Mouse (Mus musculus) T-cell, adult 2 months (primary cell): ENCODE data around the gene Zeb2.
A peak's percentile ranks its signal among the peaks of the same experiment; 100 is the strongest.
"Not testable (repeated sequence)": the region's sequence is repeated elsewhere in the genome, so short reads cannot be mapped to it uniquely, and the experiment has no call there.

ENCODE experiments used
- DNase-seq: peaks from one replicate; pipeline ENCODE4 v3.0.0; 2022; ENCODE audit warnings: low spot score

Zeb2 gene

DNA sequence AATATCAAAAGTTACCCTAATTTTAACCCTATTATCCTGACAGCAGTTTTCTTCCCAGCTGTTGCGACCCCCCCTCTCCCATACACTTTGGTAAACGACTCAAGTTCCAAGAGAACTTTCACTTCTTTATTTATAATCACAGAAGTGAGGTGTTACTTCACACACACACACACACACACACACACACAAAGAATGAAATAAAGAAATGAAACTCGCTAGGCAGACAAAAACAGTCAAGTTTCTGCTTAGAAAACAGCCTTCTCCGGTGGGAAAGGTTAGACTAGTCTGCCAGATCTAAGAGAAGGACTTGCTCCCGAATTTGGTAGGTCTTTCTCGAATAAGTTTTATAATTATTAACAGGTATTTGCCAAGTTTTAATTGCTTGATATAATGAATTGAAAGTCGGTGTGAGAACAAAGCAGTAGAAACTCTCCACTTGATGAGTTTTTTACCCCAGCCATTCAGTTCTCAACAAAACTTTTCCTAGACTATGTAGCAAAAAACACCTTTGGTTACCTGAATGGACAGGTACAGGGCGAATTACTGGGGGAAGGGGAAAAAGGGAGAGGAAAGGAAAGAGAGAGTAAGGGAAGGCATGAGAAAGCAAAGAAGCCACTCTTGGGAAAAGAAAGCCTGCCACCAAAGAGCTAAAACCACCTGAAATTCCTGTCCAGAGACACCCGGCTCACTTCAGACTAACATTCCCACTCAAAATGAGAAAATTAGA is 5.0 kb downstream of the Zeb2 start:
- no peak for DNase-seq

DNA sequence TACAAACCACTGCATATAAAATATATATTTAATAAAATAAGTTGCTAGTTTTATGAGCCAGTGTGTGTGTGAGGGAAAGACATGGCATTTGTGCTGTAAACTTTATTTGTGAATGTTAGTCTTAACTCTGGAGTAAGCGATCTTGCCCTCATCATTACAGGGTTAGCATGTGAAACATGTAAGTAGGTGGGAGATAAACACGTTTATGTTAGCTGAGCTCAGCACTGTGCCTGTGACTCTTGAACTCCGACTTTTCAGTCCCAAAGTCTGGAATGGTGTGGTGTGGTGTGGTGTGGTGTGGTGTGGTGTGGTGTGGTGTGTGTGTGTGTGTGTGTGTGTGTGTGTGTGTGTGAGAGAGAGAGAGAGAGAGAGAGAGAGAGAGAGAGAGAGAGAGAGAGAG is 5.6 kb downstream of the Zeb2 start:
- not testable (repeated sequence) for DNase-seq

GRCm38 (mm10) chr2:45110757-45111411 is 6.3 kb downstream of the Zeb2 start:
- DNase-seq, result peak; percentile 1

DNA sequence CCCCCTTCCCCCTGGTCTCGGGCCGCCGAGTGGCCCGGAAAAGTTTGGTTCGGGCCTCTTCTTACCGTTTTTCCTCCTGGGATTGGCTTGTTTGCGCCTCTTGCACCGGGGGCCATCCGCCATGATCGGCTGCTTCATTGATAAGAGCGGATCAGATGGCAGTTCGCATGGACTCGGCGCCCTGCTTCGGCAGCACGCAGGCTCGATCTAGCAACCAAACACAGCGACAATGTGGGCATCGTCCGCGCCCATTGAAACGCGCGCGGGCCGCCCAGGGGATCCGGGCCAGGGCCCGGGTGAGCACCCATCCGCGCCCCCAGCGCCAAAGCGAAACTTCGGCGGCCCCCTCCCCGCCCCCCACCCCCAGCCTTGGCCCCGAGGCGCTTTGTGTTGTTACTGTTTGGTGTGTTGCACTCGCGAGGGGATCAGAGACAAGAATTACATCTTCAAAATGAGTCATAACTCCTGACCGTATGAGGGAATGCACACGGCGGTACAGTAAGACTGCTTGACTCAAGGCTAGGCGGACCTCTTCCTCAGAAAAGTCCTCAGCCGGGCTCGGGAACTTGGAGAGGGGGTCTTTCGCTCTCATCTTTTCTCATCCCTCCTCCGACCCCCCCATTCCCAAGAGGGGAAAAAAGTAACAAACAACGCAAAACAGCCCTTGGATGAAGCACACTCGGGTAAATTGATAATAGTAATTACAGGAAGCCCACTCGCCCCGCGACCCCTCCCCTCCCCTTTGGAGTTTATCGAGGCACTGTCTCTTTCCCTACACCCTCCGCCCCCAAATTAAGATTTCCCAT is 7.0 kb downstream of the Zeb2 start:
- DNase-seq, result peak; percentile 25

- peak; percentile 1 for DNase-seq
These were observed 7.8 kb downstream of the Zeb2 start for GRCm38 (mm10) chr2:45109161-45109950.

DNA sequence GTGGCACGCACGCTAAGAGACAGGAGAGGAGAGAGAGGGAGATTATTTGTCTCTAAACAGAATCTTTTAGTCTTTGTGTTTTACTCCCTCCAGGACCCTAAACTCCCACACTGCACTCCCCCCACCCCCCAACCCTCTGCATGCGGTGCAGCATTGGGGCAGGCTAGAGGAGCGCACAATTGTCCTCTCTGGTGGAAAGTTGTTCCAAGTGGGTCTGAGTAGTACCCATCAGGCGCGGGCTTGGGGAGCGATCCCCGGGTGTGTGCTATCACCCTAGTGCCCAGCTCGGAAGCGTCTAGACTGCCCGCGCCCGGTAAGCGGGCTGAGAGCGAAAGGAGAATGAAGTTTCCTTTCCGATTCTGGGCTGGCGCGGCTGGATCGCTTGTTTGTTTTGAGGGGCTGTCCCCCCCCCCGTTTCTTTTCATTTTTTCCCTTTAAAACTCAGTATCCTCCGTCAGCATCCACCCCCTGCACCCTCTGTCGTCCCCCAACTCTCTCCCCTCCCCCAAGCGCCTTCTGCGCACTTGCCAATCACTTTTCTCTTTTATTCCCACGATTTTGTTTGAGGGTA is 8.6 kb downstream of the Zeb2 start:
- peak; percentile 4 for DNase-seq

- DNase-seq, result no peak
These were observed 9.6 kb downstream of the Zeb2 start for GRCm38 (mm10) chr2:45107555-45107954.

DNA sequence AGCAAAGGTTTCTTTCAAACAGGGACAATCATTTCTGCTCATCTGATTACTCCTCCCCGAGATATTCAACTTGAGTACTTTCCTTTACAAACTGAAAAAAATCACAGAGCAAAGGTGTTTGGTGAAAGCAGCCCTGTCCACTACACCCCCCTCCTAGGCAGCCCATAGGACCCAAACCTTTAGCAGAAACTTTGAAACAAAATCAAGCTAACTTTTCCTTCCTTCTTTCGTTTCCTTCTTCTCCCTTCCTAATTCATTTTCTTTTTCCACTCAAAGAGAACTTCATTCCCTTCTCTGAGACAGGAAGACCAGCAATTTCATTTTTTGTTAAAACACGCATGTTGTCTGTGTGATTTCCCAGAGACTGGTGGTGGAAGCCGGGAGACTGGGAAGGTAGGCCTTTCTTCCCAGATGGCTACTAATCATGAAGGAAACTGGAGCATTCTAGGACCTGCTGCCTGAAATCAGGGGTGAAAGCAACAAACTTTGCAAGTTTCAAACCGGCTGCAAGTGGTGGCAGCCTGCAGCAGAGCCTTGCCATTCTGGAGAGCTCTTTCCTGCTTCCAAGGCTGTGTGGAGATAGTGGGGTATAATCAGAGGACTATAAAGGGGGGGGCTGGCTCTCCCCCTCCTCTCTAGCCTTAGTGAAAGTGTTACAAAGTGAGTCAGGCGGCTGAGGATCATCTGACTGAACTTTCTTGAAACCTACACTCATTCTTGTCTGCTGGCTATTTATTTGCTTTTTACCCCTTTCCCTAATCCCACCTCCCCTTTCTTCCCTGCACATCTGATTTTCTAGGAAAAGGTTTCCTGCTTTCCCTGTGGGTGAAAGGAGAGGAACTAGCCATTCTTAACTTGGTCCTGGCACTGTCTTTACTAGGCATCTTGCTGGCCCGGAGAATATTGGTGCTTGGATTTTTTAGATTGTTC is 11.0 kb downstream of the Zeb2 start:
- DNase-seq, result no peak

DNA sequence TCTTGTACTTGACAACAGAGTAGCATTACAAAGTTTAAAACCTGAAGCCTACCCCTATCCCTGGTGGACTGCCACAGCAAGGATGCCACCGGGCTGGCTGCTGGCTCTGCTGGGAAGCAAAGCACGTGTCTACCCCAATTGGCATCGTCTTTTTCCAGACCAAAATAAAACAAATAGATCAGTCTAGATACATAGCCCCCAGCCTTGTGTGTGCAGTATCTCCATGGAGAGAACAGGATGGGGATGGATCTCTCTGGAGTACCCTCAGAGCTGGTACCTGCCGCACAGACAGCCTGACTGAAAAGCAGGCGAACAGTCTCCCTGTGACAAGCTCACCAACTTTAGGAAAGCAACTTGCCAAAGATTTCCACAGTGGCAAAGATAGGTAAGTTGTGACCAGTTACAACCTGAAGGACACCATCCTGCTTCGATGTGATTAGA is 11.9 kb downstream of the Zeb2 start:
- no peak for DNase-seq

DNA sequence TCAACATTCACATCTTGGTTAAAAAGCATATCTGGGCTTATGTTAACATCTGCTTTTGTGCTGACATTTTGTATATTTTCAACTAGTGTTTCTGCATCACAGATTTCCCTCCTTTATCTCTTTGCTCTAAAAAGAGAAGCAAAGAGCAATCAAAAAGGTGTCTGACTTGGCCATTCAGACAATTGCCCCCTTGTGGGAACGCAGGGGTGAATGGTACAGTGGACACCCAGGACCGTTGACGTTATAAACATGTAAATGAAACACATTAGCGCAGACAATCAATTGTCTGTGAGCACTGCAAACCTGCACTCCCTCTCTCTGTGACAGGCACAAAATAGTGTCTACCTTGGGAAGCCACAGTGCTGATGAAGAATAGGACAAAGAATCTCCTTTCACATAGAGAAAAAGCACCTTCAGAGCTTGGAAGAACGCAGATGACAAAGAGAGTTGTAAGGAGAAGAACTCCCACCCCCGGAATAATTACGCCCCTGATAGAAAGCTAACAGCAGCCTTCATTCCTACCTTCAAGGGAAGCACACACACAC is 12.6 kb downstream of the Zeb2 start:
- DNase-seq, result no peak

DNA sequence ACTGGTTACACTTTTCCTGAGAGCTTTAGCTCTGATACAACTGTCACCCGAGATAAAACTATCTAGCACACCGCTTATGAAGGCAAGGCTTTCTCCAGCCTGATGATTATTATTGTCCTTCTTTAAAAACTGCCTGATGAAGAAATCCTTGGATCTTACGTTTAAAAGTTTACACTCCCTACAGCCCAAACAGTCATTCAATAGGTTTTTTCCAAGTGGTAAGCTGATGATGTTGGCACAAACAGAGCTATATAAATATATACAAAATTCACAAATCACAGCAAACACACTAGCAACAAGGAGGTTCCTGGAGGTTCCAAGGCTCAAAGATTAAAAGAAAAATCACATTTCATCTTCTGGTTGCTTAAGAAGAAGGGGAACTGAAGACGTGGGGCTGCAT is 13.1 kb downstream of the Zeb2 start:
- DNase-seq, result no peak

DNA sequence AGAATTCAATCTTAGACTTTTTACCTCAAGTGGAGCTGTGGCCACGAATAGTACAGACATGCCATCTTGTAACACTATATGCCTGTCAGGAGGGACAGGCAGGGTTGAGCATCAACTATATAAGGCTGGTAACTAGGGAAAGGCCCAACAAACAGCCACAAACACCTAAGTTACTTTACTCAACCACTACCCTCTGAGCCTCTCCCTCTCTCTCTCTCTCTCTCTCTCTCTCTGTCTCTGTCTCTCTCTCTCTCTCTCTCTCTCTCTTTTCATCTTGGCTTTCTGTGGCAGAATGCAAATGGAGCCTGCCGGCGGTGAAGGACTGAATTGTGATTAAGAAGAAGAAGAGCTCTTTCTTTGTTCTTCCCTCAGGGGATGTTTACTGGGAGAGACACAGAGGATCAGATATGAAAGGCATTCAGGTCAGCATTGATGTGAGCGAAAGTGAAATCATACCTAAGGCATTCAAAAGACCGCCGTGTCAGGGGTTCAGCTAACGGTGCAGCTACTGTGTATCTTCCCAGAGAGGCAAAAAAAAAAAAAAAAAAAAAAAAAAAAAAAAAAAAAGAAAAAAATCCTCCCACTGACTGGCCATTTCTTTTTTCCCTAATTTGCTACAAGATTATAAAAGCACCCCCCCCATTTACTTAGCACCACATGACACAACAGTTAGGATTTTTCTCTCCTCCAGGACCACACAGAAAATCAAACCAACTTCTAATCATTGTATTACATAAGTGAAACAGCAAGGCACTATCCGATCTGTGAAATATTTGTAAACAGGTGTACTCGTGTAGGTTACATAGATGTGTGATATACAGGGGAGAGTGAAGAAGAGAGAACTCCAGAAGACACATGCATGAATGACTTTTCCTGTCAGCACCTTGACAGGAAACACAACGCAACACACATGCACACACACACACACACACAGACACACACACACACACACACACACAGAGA is 13.9 kb downstream of the Zeb2 start:
- no peak for DNase-seq

DNA sequence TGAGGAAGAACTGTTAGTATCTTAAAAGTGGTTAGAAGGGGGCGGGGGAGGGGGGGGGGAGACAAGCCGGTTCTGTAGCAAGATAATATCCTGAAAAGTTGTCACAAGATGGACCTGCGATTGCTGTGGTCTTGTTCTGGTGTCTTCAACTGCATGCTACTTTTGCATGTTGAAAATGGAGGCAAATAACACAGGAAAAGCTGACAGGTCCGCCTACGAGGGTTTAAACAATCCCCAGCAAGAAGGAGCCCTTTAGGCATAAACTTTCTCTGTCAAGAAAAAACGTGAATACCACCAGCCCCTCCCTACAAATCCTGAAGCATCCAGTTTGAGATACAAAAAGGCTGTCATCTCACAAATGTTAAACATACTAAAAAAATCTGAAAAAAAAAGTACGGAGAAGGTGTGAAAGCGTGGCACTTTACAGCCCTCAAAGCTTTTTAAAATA is 15.0 kb downstream of the Zeb2 start:
- DNase-seq, result no peak

DNA sequence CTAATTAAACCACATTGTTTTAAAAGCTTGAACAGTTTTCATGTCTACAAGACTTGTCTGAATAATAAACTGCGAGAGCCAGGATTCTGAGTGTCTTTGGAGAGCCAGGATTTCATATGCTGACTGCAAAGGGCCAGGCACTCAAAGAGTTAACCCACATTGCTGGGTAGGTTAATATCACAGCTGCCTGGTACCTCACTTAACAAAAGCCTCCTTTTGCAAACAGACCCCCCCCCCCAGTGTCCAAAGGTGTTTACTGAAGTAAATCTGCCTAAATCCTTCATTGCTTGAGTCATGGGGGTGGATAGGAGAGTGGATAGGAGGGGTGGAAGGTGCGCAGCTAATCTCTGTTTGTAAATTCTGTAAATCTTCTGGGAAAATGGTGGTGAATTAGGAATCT is 15.6 kb downstream of the Zeb2 start:
- DNase-seq, result no peak

DNA sequence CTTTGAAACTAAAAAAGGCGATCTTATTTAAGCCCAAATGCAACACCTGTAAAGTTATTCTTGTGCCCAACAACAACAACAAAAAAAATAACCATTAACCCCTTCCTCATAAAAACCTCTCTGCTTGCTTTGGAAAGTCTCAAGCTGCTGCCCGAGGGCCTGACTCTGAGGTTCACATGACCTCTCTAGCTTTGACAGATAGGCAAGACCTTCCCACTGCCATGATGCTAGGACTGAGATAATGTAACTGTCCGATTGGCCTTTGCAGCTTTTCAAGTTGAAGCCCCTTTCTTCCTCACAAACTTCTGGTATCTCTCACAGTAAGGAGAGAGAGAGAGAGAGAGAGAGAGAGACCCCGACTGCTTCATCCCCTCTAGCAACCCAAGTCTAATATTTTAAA is 16.2 kb downstream of the Zeb2 start:
- no peak for DNase-seq

DNA sequence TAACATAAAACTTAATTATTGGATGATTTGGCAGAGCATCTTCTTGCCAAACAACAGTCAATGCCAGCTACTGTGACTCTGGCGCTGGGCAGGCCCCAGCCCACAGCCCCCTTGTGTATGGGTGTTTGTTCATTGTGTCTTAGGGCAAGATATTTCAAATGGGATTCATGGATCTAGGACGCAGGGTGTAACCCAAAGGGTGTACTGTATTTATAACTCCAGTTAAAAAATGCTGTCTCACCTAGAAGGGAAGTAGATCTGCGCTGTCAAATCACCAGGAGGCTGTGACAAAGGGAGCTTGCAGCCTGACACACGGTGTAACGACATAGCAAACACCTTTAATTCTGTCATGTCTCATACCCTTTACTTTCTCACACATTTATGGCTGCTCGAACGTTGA is 16.6 kb downstream of the Zeb2 start:
- DNase-seq, result no peak

GRCm38 (mm10) chr2:45100017-45100416 is 17.2 kb downstream of the Zeb2 start:
- DNase-seq, result no peak

GRCm38 (mm10) chr2:45099081-45099480 is 18.1 kb downstream of the Zeb2 start:
- no peak for DNase-seq

- DNase-seq, result no peak
These were observed 19.2 kb downstream of the Zeb2 start for GRCm38 (mm10) chr2:45097969-45098368.
